Mouse (Mus musculus) adrenal gland, adult 18-20 months (tissue): ENCODE results near the gene Dynll2. TPM values are rescaled to one million over a fixed set of nuclear protein-coding genes. Genes with fewer than 3 reads are reported as not detected.

ENCODE experiments used
- total RNA-seq, 2 experiments: library from RNA; stranded (reverse); gene quantifications; 1 replicate in 1 of 2; 2 replicates in 1 of 2; pipeline ENCODE4 v1.2.3; 2021

Gene Dynll2
- total RNA-seq, 2 experiments from 2014 or later: 222 to 233 TPM

Other genes starting within 250 kb of the Dynll2 start
- 10 to 100 TPM; 65.5 to 72.4 TPM for gene Supt4a, start 250.0 kb downstream of the Dynll2 start, total RNA-seq
- gene Tspoap1, start 227.0 kb downstream of the Dynll2 start, total RNA-seq: 1 to 10 TPM; 7.6 to 9.5 TPM
- not detected for gene Mpo, start 194.0 kb downstream of the Dynll2 start, total RNA-seq
- gene Lpo, start 159.2 kb downstream of the Dynll2 start, total RNA-seq: not detected
- gene Mks1, start 134.3 kb downstream of the Dynll2 start, total RNA-seq: 1 to 10 TPM; 5.9 to 8.9 TPM
- not detected for gene Epx, start 112.0 kb downstream of the Dynll2 start, total RNA-seq
- not detected for gene Olfr462, start 95.3 kb downstream of the Dynll2 start, total RNA-seq
- not detected for gene Olfr463, start 90.1 kb downstream of the Dynll2 start, total RNA-seq
- not detected for gene Olfr464, start 66.6 kb downstream of the Dynll2 start, total RNA-seq
- 100 to 1,000 TPM; 219 TPM for gene Srsf1, start 59.8 kb upstream of the Dynll2 start, total RNA-seq
- 10 to 100 TPM; 42.4 to 44.5 TPM for gene Vezf1, start 80.7 kb upstream of the Dynll2 start, total RNA-seq
- 10 to 100 TPM; 40.2 to 42.4 TPM for gene Cuedc1, start 110.5 kb upstream of the Dynll2 start, total RNA-seq
- gene Mrps23, start 216.9 kb upstream of the Dynll2 start, total RNA-seq: 100 to 1,000 TPM; 173 to 206 TPM